Mouse (Mus musculus): Measurements from ENCODE around the gene Vasn. TPM values are rescaled to one million over a fixed set of nuclear protein-coding genes. Genes with fewer than 3 reads are reported as not detected.

Gene Vasn
- polyA plus RNA-seq, 1 experiment, result 15.9 TPM

- H3K27ac ChIP-seq (ENCODE audit: control insufficient read depth, insufficient read depth, low read depth, low read length), result no peak overlapping the region
- TF ChIP-seq CTCF (IDR thresholded peaks at IDR 0.05; ENCODE audit: control insufficient read depth, insufficient read depth, insufficient replicate concordance, low read depth, low read length), result no peak
- no peak for TF ChIP-seq POLR2A (IDR thresholded peaks at IDR 0.05; ENCODE audit: control insufficient read depth, low read depth, low read length)
- H3K4me1 ChIP-seq (ENCODE audit: control insufficient read depth, insufficient read depth, low read length), result no peaks in the 10 kb centered on the region
- no peaks in the 10 kb centered on the region; the same call in 1 of the 2 replicates for H3K36me3 ChIP-seq (ENCODE audit: control insufficient read depth, insufficient read depth, low read length)
- no peak overlapping the region for H3K4me3 ChIP-seq (ENCODE audit: control insufficient read depth, low read depth, low read length)
- no peaks in the 10 kb centered on the region for H3K27me3 ChIP-seq (ENCODE audit: control insufficient read depth, insufficient read depth, low read length)
Measured at GRCm38 (mm10) chr16:4633661-4634060, 6.1 kb upstream of the Vasn start.

GRCm38 (mm10) chr16:4634681-4635080 is 5.1 kb upstream of the Vasn start:
- no peak overlapping the region for H3K27ac ChIP-seq (ENCODE audit: control insufficient read depth, insufficient read depth, low read depth, low read length)
- H3K36me3 ChIP-seq (ENCODE audit: control insufficient read depth, insufficient read depth, low read length), result no peaks in the 10 kb centered on the region; the same call in 1 of the 2 replicates
- H3K4me3 ChIP-seq (ENCODE audit: control insufficient read depth, low read depth, low read length), result no peak overlapping the region
- TF ChIP-seq POLR2A (IDR thresholded peaks at IDR 0.05; ENCODE audit: control insufficient read depth, low read depth, low read length) (no peak), CTCF (IDR thresholded peaks at IDR 0.05; ENCODE audit: control insufficient read depth, insufficient read depth, insufficient replicate concordance, low read depth, low read length) (no peak)
- H3K27me3 ChIP-seq (ENCODE audit: control insufficient read depth, insufficient read depth, low read length), result no peaks in the 10 kb centered on the region
- H3K4me1 ChIP-seq (ENCODE audit: control insufficient read depth, insufficient read depth, low read length), result no peaks in the 10 kb centered on the region; the same call in 1 of the 2 replicates

GRCm38 (mm10) chr16:4635760-4636159 is 4.0 kb upstream of the Vasn start:
- Histone ChIP-seq H3K36me3 (ENCODE audit: control insufficient read depth, insufficient read depth, low read length) (no peaks in the 10 kb centered on the region; the same call in 1 of the 2 replicates), H3K4me3 (ENCODE audit: control insufficient read depth, low read depth, low read length) (peak overlapping the region; percentile 12), H3K27me3 (ENCODE audit: control insufficient read depth, insufficient read depth, low read length) (no peaks in the 10 kb centered on the region), H3K4me1 (ENCODE audit: control insufficient read depth, insufficient read depth, low read length) (peaks cover 8% of the 10 kb centered on the region), H3K27ac (ENCODE audit: control insufficient read depth, insufficient read depth, low read depth, low read length) (no peak overlapping the region)
- no peak for TF ChIP-seq POLR2A (IDR thresholded peaks at IDR 0.05; ENCODE audit: control insufficient read depth, low read depth, low read length)
- no peak for TF ChIP-seq CTCF (IDR thresholded peaks at IDR 0.05; ENCODE audit: control insufficient read depth, insufficient read depth, insufficient replicate concordance, low read depth, low read length)

GRCm38 (mm10) chr16:4638891-4639390 is 800 bp upstream of the Vasn start:
- TF ChIP-seq POLR2A (IDR thresholded peaks at IDR 0.05; ENCODE audit: control insufficient read depth, low read depth, low read length), result no peak
- no peak for TF ChIP-seq CTCF (IDR thresholded peaks at IDR 0.05; ENCODE audit: control insufficient read depth, insufficient read depth, insufficient replicate concordance, low read depth, low read length)
- Histone ChIP-seq H3K36me3 (ENCODE audit: control insufficient read depth, insufficient read depth, low read length) (no peaks in the 10 kb centered on the region), H3K27ac (ENCODE audit: control insufficient read depth, insufficient read depth, low read depth, low read length) (no peak overlapping the region), H3K4me3 (ENCODE audit: control insufficient read depth, low read depth, low read length) (no peak overlapping the region), H3K4me1 (ENCODE audit: control insufficient read depth, insufficient read depth, low read length) (peaks cover 20% of the 10 kb centered on the region), H3K27me3 (ENCODE audit: control insufficient read depth, insufficient read depth, low read length) (no peaks in the 10 kb centered on the region)

GRCm38 (mm10) chr16:4640267-4641005 is 695 bp downstream of the Vasn start:
- Histone ChIP-seq H3K4me3 (ENCODE audit: control insufficient read depth, low read depth, low read length) (peak overlapping the region; percentile 85), H3K27me3 (ENCODE audit: control insufficient read depth, insufficient read depth, low read length) (no peaks in the 10 kb centered on the region), H3K36me3 (ENCODE audit: control insufficient read depth, insufficient read depth, low read length) (no peaks in the 10 kb centered on the region), H3K4me1 (ENCODE audit: control insufficient read depth, insufficient read depth, low read length) (peaks cover 22% of the 10 kb centered on the region), H3K27ac (ENCODE audit: control insufficient read depth, insufficient read depth, low read depth, low read length) (peak overlapping the region; percentile 51)
- TF ChIP-seq POLR2A (IDR thresholded peaks at IDR 0.05; ENCODE audit: control insufficient read depth, low read depth, low read length), result no peak

- Histone ChIP-seq H3K36me3 (ENCODE audit: control insufficient read depth, insufficient read depth, low read length) (no peaks in the 10 kb centered on the region), H3K27ac (ENCODE audit: control insufficient read depth, insufficient read depth, low read depth, low read length) (peak overlapping the region; percentile 50; the same call in 1 of the 2 replicates), H3K4me3 (ENCODE audit: control insufficient read depth, low read depth, low read length) (peak overlapping the region; percentile 85), H3K27me3 (ENCODE audit: control insufficient read depth, insufficient read depth, low read length) (no peaks in the 10 kb centered on the region), H3K4me1 (ENCODE audit: control insufficient read depth, insufficient read depth, low read length) (peaks cover 23% of the 10 kb centered on the region)
- TF ChIP-seq CTCF (IDR thresholded peaks at IDR 0.05; ENCODE audit: control insufficient read depth, insufficient read depth, insufficient replicate concordance, low read depth, low read length), result no peak
- no peak for TF ChIP-seq POLR2A (IDR thresholded peaks at IDR 0.05; ENCODE audit: control insufficient read depth, low read depth, low read length)
Measured at GRCm38 (mm10) chr16:4641119-4641838, 1.5 kb downstream of the Vasn start.

- H3K4me1 ChIP-seq (ENCODE audit: control insufficient read depth, insufficient read depth, low read length), result peaks cover 23% of the 10 kb centered on the region
- H3K27ac ChIP-seq (ENCODE audit: control insufficient read depth, insufficient read depth, low read depth, low read length), result peak overlapping the region; percentile 50; the same call in 1 of the 2 replicates
- H3K27me3 ChIP-seq (ENCODE audit: control insufficient read depth, insufficient read depth, low read length), result no peaks in the 10 kb centered on the region
- H3K4me3 ChIP-seq (ENCODE audit: control insufficient read depth, low read depth, low read length), result no peak overlapping the region
- no peak for TF ChIP-seq POLR2A (IDR thresholded peaks at IDR 0.05; ENCODE audit: control insufficient read depth, low read depth, low read length)
- no peak for TF ChIP-seq CTCF (IDR thresholded peaks at IDR 0.05; ENCODE audit: control insufficient read depth, insufficient read depth, insufficient replicate concordance, low read depth, low read length)
- H3K36me3 ChIP-seq (ENCODE audit: control insufficient read depth, insufficient read depth, low read length), result no peaks in the 10 kb centered on the region
Measured at GRCm38 (mm10) chr16:4642190-4642589, 2.4 kb downstream of the Vasn start.

Measured in testis, adult 2 months (tissue).